Mouse (Mus musculus) ES-Bruce4 (cell line): ENCODE measurements around the gene Scmh1.

Experiments
- CTCF ChIP-seq: IDR thresholded peaks from one replicate; pipeline ENCODE4 v1.8.1; 2011; ENCODE audit warnings: low read depth, low read length
- EP300 ChIP-seq: IDR thresholded peaks from 2 replicates; pipeline ENCODE4 v1.6.1; 2011; ENCODE audit warnings: low read depth, low read length; ENCODE audit not compliant: insufficient read depth
- POLR2A ChIP-seq: IDR thresholded peaks from one replicate; pipeline ENCODE4 v1.8.1; 2011; ENCODE audit warnings: low read length; ENCODE audit not compliant: insufficient read depth

DNA sequence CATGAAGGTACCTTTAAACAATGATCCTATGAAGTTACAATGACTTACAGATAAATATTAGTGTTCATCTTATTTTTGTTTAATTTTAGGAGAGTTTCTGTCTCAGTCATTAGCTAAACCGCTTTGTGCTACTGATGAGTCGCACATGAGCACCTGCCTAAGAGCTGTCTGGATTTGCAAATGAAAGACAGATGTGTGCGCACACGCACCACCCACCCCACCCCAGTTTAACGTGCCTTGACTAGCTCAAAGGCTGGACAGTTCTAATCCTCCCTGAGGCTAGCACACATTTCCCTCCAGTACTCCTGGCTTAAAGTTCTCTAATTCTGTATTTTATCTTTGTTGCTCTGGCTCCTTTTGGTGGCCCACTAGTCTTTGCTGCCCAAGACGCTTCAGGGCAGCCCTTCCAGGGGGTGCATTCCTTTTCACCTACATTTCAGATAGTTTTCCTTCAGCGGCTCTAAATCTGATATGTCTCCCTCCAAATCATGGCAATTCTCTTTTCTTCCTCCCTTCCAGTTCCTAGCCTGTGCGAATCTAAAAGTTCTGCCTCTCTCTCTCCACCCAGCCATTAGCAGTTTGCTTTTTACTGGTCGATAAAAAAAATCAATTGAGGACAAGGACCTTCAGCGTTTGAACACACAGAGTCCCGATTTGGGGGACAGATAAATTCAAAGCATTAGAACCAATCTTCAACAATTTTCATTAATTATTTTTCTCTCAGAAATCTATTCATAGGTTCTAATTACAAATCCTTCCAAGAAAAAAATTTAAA lies 27.7 kb downstream of the Scmh1 start:
- no peak for TF ChIP-seq CTCF
- no peak for TF ChIP-seq POLR2A
- TF ChIP-seq EP300, result peak; percentile 95
